Mouse (Mus musculus) small intestine, adult 2 months (tissue): Measurements from ENCODE around the gene Zmat5.

Experiments used
- CTCF ChIP-seq: fragments of 200-500 bp; IDR thresholded peaks from 2 replicates; pipeline ENCODE4 v1.5.1; 2012; ENCODE audit warnings: low read depth, mild to moderate bottlenecking, control low read depth, inconsistent platforms, low read length, moderate library complexity, mixed read lengths; ENCODE audit not compliant: insufficient replicate concordance, insufficient read length; ENCODE audit errors: extremely low read depth
- POLR2A ChIP-seq: fragments of 200-500 bp; IDR thresholded peaks from 2 replicates; pipeline ENCODE4 v1.6.1; 2012; ENCODE audit warnings: low read depth, mild to moderate bottlenecking, control low read depth, inconsistent platforms, low read length, moderate library complexity

DNA sequence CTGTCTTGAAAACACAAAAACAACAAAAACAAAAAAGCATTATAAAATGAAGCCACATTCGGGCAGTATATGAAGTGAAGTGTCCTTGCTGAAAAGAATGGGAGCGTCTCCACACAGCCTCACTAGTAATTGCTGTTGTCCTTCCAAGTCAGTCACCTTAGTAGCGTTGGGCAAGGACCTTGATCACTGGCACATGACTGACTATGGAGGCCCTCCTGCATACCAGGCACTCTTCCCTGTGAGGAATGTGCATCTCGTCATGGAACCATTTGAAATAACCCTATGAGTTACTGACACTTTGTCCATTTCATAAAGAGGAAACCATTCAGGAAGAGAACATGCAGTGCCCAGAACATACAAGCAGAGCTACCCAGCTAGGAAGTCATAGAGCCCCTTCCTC is 32.7 kb upstream of the Zmat5 start:
- TF ChIP-seq POLR2A (no peak), CTCF (no peak)
